Mouse (Mus musculus) limb, embryonic 15.5 days (tissue): Measurements from ENCODE around the gene Isg20. TPM values are rescaled to one million over a fixed set of nuclear protein-coding genes. Genes with fewer than 3 reads are reported as not detected.

Source experiments
- ATAC-seq: fragments of 200-750 bp; cut with Nextera tagmentation; 2 replicates; pipeline ENCODE4 v1.8.0; 2017; ENCODE audit warnings: low read depth, moderate TSS enrichment; ENCODE audit not compliant: insufficient number of reproducible peaks, low FRiP score, low TSS enrichment
- H3K27ac ChIP-seq: fragments of 300-500 bp; sonication (generic); 2 replicates; pipeline ENCODE4 v1.5.1; 2015; ENCODE audit warnings: moderate library complexity, mild to moderate bottlenecking, inconsistent platforms
- H3K27me3 ChIP-seq: fragments of 300-500 bp; sonication (generic); 2 replicates; pipeline ENCODE4 v1.6.1; 2015; ENCODE audit warnings: inconsistent platforms
- H3K36me3 ChIP-seq: fragments of 300-500 bp; sonication (generic); 2 replicates; pipeline ENCODE4 v1.6.1; 2015; ENCODE audit warnings: inconsistent platforms
- H3K4me1 ChIP-seq: fragments of 300-500 bp; sonication (generic); 2 replicates; pipeline ENCODE4 v1.6.1; 2015; ENCODE audit warnings: inconsistent platforms
- H3K4me2 ChIP-seq: fragments of 300-500 bp; sonication (generic); 2 replicates; pipeline ENCODE4 v1.6.1; 2015; ENCODE audit warnings: mild to moderate bottlenecking, inconsistent platforms
- H3K4me3 ChIP-seq: fragments of 300-500 bp; sonication (generic); 2 replicates; pipeline ENCODE4 v1.5.1; 2015; ENCODE audit warnings: mild to moderate bottlenecking, inconsistent platforms
- H3K9ac ChIP-seq: fragments of 300-500 bp; sonication (generic); 2 replicates; pipeline ENCODE4 v1.6.1; 2015; ENCODE audit warnings: inconsistent platforms
- H3K9me3 ChIP-seq: fragments of 300-500 bp; sonication (generic); 2 replicates; pipeline ENCODE4 v1.6.1; 2016; ENCODE audit warnings: inconsistent platforms
- WGBS: fragments of 180-500 bp; shearing (Covaris S2); methylation state at CpG from one replicate; pipeline ENCODE4 v1.1.7; 2015; 5-methylcytosine and 5-hydroxymethylcytosine counted together
- polyA plus RNA-seq: library from polyadenylated mRNA; unstranded; fragments of >200 nt; fragmentation: Nextera tagmentation; extraction: Ambion mirVana; gene quantifications from 2 replicates; pipeline ENCODE4 v1.2.1, GENCODE M21; 2015

Isg20 gene
- polyA plus RNA-seq, 1 experiment from 2014 or later = 3.9 TPM

DNA sequence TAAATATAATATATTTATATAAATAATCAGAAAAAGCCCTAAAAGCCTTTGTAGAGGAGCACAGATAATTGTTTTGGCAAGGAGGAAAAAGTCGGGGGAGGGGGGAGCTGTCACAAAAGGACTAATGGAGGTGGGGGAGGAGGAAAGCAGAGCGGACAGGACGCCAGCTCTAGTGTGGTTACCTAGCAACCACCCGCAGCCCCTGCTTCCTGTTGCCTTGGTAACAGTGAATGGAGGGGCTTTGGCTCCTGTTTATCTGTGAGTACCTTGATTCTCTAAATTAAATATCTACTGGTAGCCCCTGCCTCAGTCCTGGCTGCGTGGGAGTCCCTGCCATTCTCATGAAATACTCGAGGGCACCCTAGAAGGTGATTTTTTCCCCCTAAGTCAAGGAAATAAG lies 29.1 kb upstream of the Isg20 start:
- H3K4me2 ChIP-seq = no peak overlapping the region
- H3K9me3 ChIP-seq = no peaks in the 10 kb centered on the region
- H3K27ac ChIP-seq = no peak overlapping the region
- peaks cover 16% of the 10 kb centered on the region for H3K4me1 ChIP-seq
- H3K4me3 ChIP-seq = no peak overlapping the region
- no peak overlapping the region for H3K9ac ChIP-seq
- ATAC-seq = no peak
- H3K36me3 ChIP-seq = no peaks in the 10 kb centered on the region
- peaks cover 63% of the 10 kb centered on the region for H3K27me3 ChIP-seq
- WGBS = 21% methylated on average over 6 of the region's 6 CpGs

DNA sequence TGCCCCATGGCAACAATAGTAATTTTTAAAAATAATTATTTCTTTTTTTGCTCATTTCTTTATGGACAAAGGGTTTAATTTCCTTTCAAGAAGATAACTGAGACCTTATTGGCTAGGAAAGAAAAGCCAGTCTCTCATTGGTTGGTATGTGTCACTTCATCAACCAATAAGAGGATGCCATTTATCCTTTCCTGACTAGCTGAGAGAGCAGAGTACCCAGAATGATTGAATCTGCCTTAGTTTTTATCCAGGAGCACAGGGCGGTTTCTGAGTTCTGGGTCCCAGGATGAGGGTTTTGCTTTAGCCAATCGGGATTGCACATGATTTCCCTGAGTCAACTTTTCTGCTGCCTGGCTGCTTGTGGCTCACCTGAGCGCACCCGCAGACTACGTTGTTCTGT lies 27.8 kb upstream of the Isg20 start:
- Histone ChIP-seq H3K27me3 (peaks cover 72% of the 10 kb centered on the region), H3K36me3 (no peaks in the 10 kb centered on the region), H3K9ac (no peak overlapping the region), H3K4me2 (no peak overlapping the region), H3K4me3 (no peak overlapping the region), H3K4me1 (peaks cover 16% of the 10 kb centered on the region), H3K9me3 (no peaks in the 10 kb centered on the region), H3K27ac (no peak overlapping the region)
- 73% methylated on average over 5 of the region's 5 CpGs for WGBS
- ATAC-seq = no peak

DNA sequence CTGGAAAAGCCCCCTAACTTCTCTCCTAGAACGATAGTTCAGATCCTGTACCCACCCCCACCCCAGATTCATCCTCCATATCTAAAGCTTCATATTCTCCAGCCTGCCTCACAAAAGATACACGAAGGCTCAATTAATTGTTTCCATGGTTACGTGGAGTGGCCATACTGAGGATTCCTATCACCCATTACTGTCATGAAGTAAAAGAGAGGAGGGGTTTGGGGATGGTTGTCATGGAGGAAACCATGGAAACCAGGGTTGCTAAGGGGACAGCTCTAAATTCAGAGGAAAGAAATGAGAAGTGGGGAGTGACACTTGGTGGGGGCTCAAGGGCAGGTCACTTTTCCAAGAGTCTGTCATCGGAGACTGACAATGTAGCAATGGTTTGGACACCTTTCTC lies 26.7 kb upstream of the Isg20 start:
- peaks cover 16% of the 10 kb centered on the region for H3K4me1 ChIP-seq
- 81% methylated on average over 4 of the region's 4 CpGs for WGBS
- H3K27me3 ChIP-seq = peaks cover 65% of the 10 kb centered on the region
- H3K9ac ChIP-seq = no peak overlapping the region
- ATAC-seq = no peak
- H3K4me3 ChIP-seq = no peak overlapping the region
- H3K9me3 ChIP-seq = no peaks in the 10 kb centered on the region
- H3K27ac ChIP-seq = no peak overlapping the region
- no peaks in the 10 kb centered on the region for H3K36me3 ChIP-seq
- H3K4me2 ChIP-seq = no peak overlapping the region

GRCm38 (mm10) chr7:78887431-78887842 lies 25.8 kb upstream of the Isg20 start:
- no peak overlapping the region for H3K27ac ChIP-seq
- no peak for ATAC-seq
- no peak overlapping the region for H3K4me3 ChIP-seq
- WGBS = 18% methylated on average over 9 of the region's 9 CpGs
- H3K36me3 ChIP-seq = no peaks in the 10 kb centered on the region
- H3K4me2 ChIP-seq = no peak overlapping the region
- H3K9me3 ChIP-seq = no peaks in the 10 kb centered on the region
- H3K27me3 ChIP-seq = peaks cover 57% of the 10 kb centered on the region
- no peak overlapping the region for H3K9ac ChIP-seq
- peaks cover 13% of the 10 kb centered on the region for H3K4me1 ChIP-seq

DNA sequence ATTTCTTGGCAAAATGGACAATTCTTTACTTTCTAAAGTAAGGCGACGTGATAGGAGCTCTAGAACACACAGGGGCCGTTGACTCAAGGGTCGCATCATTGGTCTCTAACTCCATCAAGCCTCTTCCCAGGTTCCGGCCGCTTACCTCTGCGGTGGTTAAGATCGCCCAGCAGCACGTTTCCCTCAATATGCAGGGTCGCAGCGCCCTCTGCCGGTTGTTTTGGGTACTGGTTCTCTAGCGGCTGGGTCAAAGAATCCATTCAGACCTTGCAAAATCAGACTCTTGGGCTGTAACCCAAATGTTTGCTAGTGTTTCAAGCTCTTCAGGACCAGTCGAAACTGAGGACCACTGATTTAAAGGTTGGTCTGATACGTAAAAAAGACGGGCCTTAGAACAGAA lies 22.6 kb upstream of the Isg20 start:
- ATAC-seq = no peak
- 3% methylated on average over 16 of the region's 16 CpGs for WGBS
- H3K4me2 ChIP-seq = no peak overlapping the region
- no peak overlapping the region for H3K27ac ChIP-seq
- H3K36me3 ChIP-seq = no peaks in the 10 kb centered on the region
- no peak overlapping the region for H3K4me3 ChIP-seq
- no peaks in the 10 kb centered on the region for H3K9me3 ChIP-seq
- peaks cover 3% of the 10 kb centered on the region; the same call in 1 of the 2 replicates for H3K4me1 ChIP-seq
- peaks cover 29% of the 10 kb centered on the region for H3K27me3 ChIP-seq
- H3K9ac ChIP-seq = no peak overlapping the region

GRCm38 (mm10) chr7:78893917-78894316 lies 19.3 kb upstream of the Isg20 start:
- WGBS = 90% methylated on average over 10 of the region's 10 CpGs
- peaks cover 19% of the 10 kb centered on the region for H3K4me1 ChIP-seq
- H3K36me3 ChIP-seq = 0 out of 2 replicates have a peak, but pooled peaks cover 5% of the 10 kb centered on the region
- H3K9me3 ChIP-seq = no peaks in the 10 kb centered on the region
- peaks cover 12% of the 10 kb centered on the region for H3K27me3 ChIP-seq
- no peak overlapping the region for H3K4me2 ChIP-seq
- no peak overlapping the region for H3K4me3 ChIP-seq
- ATAC-seq = no peak
- no peak overlapping the region for H3K9ac ChIP-seq
- H3K27ac ChIP-seq = no peak overlapping the region

DNA sequence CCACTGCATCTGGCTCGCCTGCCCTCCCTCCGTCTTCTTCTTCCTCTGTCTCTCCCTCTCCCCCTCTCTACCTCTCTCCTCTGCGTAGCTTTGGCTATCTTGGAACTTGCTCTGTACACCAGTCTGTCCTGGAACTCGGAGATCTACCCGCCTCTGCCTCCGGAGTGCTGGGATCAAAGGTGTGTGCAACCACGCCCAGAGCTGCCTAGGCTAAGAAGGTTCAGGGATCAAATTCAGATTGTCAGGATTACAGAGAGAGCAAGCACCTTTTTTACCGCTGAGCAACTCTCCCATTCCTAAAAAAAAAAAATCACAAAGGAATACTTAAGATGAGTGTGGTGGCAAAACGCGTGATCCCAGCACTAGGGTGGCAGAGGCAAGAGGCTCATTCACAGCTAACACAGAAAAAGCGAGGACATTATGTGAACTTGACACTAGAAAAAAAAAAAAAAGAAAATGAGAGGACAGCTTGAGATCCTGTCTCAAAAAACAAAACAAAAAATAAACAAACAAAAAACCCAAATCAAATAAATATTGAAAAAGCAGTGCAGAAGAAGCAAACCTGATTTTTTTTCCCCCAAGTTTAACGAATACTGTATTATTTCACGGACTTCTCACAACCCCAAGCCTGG lies 18.1 kb upstream of the Isg20 start:
- Histone ChIP-seq H3K4me3 (peak overlapping the region; percentile 92), H3K36me3 (0 out of 2 replicates have a peak, but pooled peaks cover 5% of the 10 kb centered on the region), H3K4me1 (peaks cover 19% of the 10 kb centered on the region), H3K9me3 (no peaks in the 10 kb centered on the region), H3K27ac (0 out of 2 replicates have a peak overlapping the region, but pooled peaks have one; percentile 52), H3K4me2 (peak overlapping the region; percentile 74), H3K27me3 (peaks cover 5% of the 10 kb centered on the region), H3K9ac (no peak overlapping the region)
- no peak for ATAC-seq
- 55% methylated on average over 13 of the region's 13 CpGs for WGBS

DNA sequence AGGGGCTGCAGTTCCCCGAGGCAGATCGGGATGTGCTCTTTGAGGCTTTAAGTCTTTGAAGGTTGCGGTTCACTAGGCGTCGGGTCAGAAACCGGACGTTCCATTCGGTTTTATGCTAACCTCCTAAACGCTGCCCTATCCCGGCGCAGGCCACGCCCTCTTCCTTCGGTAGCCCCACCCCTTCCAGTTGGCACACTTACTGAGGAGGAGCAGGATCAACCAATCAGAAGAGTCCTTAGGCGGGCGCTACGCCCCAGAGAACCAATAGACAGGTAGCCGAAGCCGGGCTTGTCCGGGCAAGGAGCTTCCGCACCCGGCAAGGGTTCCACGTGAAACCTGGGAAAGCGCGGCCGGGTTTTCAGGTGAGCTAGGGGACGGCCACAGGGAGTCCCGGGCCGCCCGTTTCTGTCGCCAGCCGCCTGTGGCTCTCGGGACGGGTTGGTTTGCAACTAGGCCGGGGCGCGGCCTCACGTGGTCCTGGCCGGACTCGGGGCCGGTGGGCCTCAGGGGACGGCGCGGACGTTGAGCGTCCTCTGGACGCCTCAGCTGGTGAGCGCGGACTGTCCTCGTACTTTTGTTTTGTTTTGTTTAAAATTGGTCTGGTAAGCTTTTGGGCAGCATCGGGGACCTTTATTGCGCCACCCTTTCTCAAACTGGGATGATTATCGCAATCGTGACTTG lies 17.4 kb upstream of the Isg20 start, which contains the start of gene Aen:
Aen (plus strand) TSS at position 202 of the 681 bp plus-strand sequence.
- 0 out of 2 replicates have a peak within 1 kb of the TSS, but pooled peaks have one; percentile 52 for H3K27ac ChIP-seq
- peak; percentile 96 for ATAC-seq
- no peaks in the 10 kb centered on the region for H3K9me3 ChIP-seq
- H3K27me3 ChIP-seq = no peaks in the 10 kb centered on the region
- H3K4me2 ChIP-seq = peak within 1 kb of the TSS; percentile 74
- H3K9ac ChIP-seq = peak within 1 kb of the TSS; percentile 78
- peak within 1 kb of the TSS; percentile 92 for H3K4me3 ChIP-seq
- peaks cover 19% of the 10 kb centered on the region for H3K4me1 ChIP-seq
- 0 out of 2 replicates have a peak, but pooled peaks cover 5% of the 10 kb centered on the region for H3K36me3 ChIP-seq
- under 1% methylated on average over 53 of the region's 53 CpGs for WGBS

DNA sequence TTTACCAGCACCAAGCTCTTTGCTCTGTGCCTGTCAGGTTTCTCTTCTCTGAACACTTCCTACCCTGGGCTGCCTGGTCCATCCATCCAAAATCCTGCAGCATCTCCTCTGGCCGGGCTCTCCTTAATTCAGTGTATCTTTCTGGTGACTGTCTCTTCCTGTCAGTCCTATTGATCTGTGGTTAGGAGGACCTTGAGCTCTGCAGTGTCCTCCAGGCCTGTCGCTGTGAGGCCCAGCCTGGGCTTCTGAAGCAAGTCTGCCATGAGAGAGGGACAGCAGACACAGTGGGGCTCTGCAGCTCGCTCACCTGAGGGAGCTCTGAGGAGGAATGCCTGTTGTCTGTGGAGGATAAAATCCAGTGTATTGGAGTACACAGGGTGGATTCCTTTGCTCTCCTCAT lies 15.7 kb upstream of the Isg20 start:
- peaks cover 19% of the 10 kb centered on the region for H3K4me1 ChIP-seq
- H3K27ac ChIP-seq = no peak overlapping the region
- no peak overlapping the region for H3K4me2 ChIP-seq
- peaks cover 14% of the 10 kb centered on the region for H3K36me3 ChIP-seq
- H3K9me3 ChIP-seq = no peaks in the 10 kb centered on the region
- H3K9ac ChIP-seq = no peak overlapping the region
- no peak for ATAC-seq
- no peaks in the 10 kb centered on the region for H3K27me3 ChIP-seq
- no peak overlapping the region for H3K4me3 ChIP-seq
- WGBS = 89% methylated on average over 3 of the region's 3 CpGs

GRCm38 (mm10) chr7:78903174-78903870 lies 9.9 kb upstream of the Isg20 start:
- Histone ChIP-seq H3K4me1 (no peaks in the 10 kb centered on the region; the same call in 1 of the 2 replicates), H3K4me2 (no peak overlapping the region), H3K36me3 (peaks cover 54% of the 10 kb centered on the region), H3K27me3 (no peaks in the 10 kb centered on the region), H3K4me3 (no peak overlapping the region), H3K9me3 (no peaks in the 10 kb centered on the region), H3K27ac (no peak overlapping the region), H3K9ac (no peak overlapping the region)
- ATAC-seq = no peak
- 88% methylated on average over 6 of the region's 6 CpGs for WGBS

DNA sequence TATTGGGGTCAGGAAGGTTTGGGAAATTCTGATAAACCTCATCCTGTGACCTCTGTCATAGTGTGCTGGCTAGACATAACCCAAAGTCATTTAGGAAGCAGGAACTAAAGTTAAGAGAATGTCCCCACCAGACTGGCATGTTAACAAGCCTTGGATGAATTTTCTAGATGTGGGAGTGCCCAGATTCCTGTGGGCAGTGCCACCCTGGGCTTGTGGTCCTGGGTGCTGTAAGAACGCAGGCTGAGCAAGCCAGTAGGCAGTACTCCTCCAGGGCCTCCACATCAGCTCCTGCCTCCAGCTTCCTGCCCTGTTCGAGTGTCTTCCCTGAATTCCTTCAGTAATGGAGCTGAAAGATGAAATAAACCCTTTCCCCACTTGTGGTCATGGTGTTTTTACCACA lies 9.0 kb upstream of the Isg20 start:
- no peak overlapping the region for H3K4me2 ChIP-seq
- 67% methylated on average over 2 of the region's 2 CpGs for WGBS
- H3K36me3 ChIP-seq = peaks cover 52% of the 10 kb centered on the region
- no peaks in the 10 kb centered on the region for H3K4me1 ChIP-seq
- no peaks in the 10 kb centered on the region for H3K9me3 ChIP-seq
- no peak overlapping the region for H3K27ac ChIP-seq
- H3K4me3 ChIP-seq = no peak overlapping the region
- no peak for ATAC-seq
- H3K27me3 ChIP-seq = no peaks in the 10 kb centered on the region
- no peak overlapping the region for H3K9ac ChIP-seq

- Histone ChIP-seq H3K9me3 (no peaks in the 10 kb centered on the region), H3K4me1 (peaks cover 9% of the 10 kb centered on the region), H3K27ac (no peak overlapping the region), H3K4me2 (no peak overlapping the region), H3K36me3 (peaks cover 39% of the 10 kb centered on the region), H3K9ac (no peak overlapping the region), H3K4me3 (no peak overlapping the region), H3K27me3 (no peaks in the 10 kb centered on the region)
- no peak for ATAC-seq
- 77% methylated on average over 6 of the region's 6 CpGs for WGBS
These were observed 4.2 kb upstream of the Isg20 start for GRCm38 (mm10) chr7:78909026-78909425.
